Mouse (Mus musculus) myocyte (in vitro differentiated cells): Measurements from ENCODE around the gene Srd5a1. TPM values are rescaled to one million over a fixed set of nuclear protein-coding genes. Genes with fewer than 3 reads are reported as not detected.

Experiments
- H3K27me3 ChIP-seq: one replicate; pipeline ENCODE4 v1.6.1; 2011; ENCODE audit not compliant: control insufficient read depth, insufficient read depth, insufficient read length
- H3K36me3 ChIP-seq: one replicate; pipeline ENCODE4 v1.6.1; 2011; ENCODE audit not compliant: control insufficient read depth, insufficient read depth
- H3K4me2 ChIP-seq: one replicate; pipeline ENCODE4 v1.6.1; 2011; ENCODE audit warnings: low read depth, control low read depth
- H3K4me3 ChIP-seq: one replicate; pipeline ENCODE4 v1.5.1; 2011; ENCODE audit warnings: mild to moderate bottlenecking, control low read depth, moderate library complexity
- H3K79me2 ChIP-seq: one replicate; pipeline ENCODE4 v1.6.1; 2011; ENCODE audit not compliant: control insufficient read depth, insufficient read depth
- H3ac ChIP-seq: one replicate; pipeline ENCODE4 v1.6.1; 2011; ENCODE audit not compliant: control insufficient read depth, insufficient read length
- CEBPB ChIP-seq: IDR thresholded peaks from 2 replicates; pipeline ENCODE4 v1.6.1; 2011; ENCODE audit warnings: mild to moderate bottlenecking, moderate library complexity; ENCODE audit not compliant: poor library complexity, insufficient read depth, severe bottlenecking
- E2F4 ChIP-seq: IDR thresholded peaks from one replicate; pipeline ENCODE4 v1.6.1; 2011; ENCODE audit warnings: mild to moderate bottlenecking, control low read depth, moderate library complexity; ENCODE audit not compliant: insufficient read depth
- MAX ChIP-seq: IDR thresholded peaks from one replicate; pipeline ENCODE4 v1.6.1; 2011; ENCODE audit warnings: low read depth, mild to moderate bottlenecking, control low read depth
- MYOD1 ChIP-seq, 3 experiments: IDR thresholded peaks; one replicate each; pipeline ENCODE4 v1.6.1; 2011; ENCODE audit warnings: control low read depth in 2 of 3, low read depth in 2 of 3, mild to moderate bottlenecking in 2 of 3, moderate library complexity in 1 of 3; ENCODE audit not compliant: insufficient read length in 2 of 3, control insufficient read depth in 1 of 3
- MYOG ChIP-seq, 3 experiments: IDR thresholded peaks; one replicate each; pipeline ENCODE4 v1.6.1; 2011; ENCODE audit warnings: control low read depth in 2 of 3, low read depth in 2 of 3, mild to moderate bottlenecking in 2 of 3; ENCODE audit not compliant: insufficient read length in 2 of 3, control insufficient read depth in 1 of 3, insufficient read depth in 1 of 3
- POLR2A ChIP-seq: IDR thresholded peaks from one replicate; pipeline ENCODE4 v1.6.1; 2011; ENCODE audit warnings: low read depth, mild to moderate bottlenecking, control low read depth, moderate library complexity; ENCODE audit not compliant: insufficient read length
- POLR2AphosphoS2 ChIP-seq: IDR thresholded peaks from one replicate; pipeline ENCODE4 v1.6.1; 2011; ENCODE audit warnings: low read depth, control low read depth; ENCODE audit not compliant: insufficient read length
- REST ChIP-seq: IDR thresholded peaks from one replicate; pipeline ENCODE4 v1.6.1; 2011; ENCODE audit warnings: mild to moderate bottlenecking, control low read depth, moderate library complexity; ENCODE audit not compliant: insufficient read depth, insufficient read length
- SRF ChIP-seq: IDR thresholded peaks from one replicate; pipeline ENCODE4 v1.6.1; 2011; ENCODE audit warnings: low read depth; ENCODE audit not compliant: control insufficient read depth, insufficient read length
- TCF12 ChIP-seq: IDR thresholded peaks from one replicate; pipeline ENCODE4 v1.6.1; 2011; ENCODE audit warnings: mild to moderate bottlenecking, control low read depth; ENCODE audit not compliant: poor library complexity, insufficient read depth, severe bottlenecking
- TCF3 ChIP-seq: IDR thresholded peaks from one replicate; pipeline ENCODE4 v1.6.1; 2011; ENCODE audit warnings: low read depth, control low read depth; ENCODE audit not compliant: insufficient read length
- USF1 ChIP-seq: IDR thresholded peaks from one replicate; pipeline ENCODE4 v1.6.1; 2011; ENCODE audit warnings: low read depth, mild to moderate bottlenecking, control low read depth, moderate library complexity
- polyA plus RNA-seq: library from polyadenylated mRNA; unstranded; fragments of >200 nt; fragmentation: generic; extraction: Trizol; gene quantifications from one replicate; pipeline ENCODE4 v1.2.1, GENCODE M21; 2012; ENCODE audit warnings: missing spikeins

Srd5a1 gene
- polyA plus RNA-seq, 1 experiment: 2.7 TPM

GRCm38 (mm10) chr13:69644427-69645166 lies 33.4 kb upstream of the Srd5a1 start:
- TF ChIP-seq USF1 (no peak), SRF (no peak), TCF12 (no peak), POLR2A (no peak), E2F4 (no peak)
- Histone ChIP-seq H3K79me2 (no peaks in the 10 kb centered on the region), H3K4me3 (no peak overlapping the region), H3K27me3 (no peaks in the 10 kb centered on the region), H3K36me3 (no peaks in the 10 kb centered on the region), H3K4me2 (no peak overlapping the region), H3ac (no peak overlapping the region)

GRCm38 (mm10) chr13:69643937-69644336 lies 32.7 kb upstream of the Srd5a1 start:
- no peak for TF ChIP-seq POLR2A
- TF ChIP-seq REST: no peak
- TF ChIP-seq CEBPB: no peak
- TF ChIP-seq MYOD1 (IDR thresholded peaks at IDR 0.05; ENCODE audit: control insufficient read depth in 1 of 3, insufficient read length in 2 of 3, low read depth in 2 of 3): no peak
- TF ChIP-seq TCF3: no peak
- TF ChIP-seq MYOG (IDR thresholded peaks at IDR 0.05; ENCODE audit: control insufficient read depth in 1 of 3, insufficient read depth in 1 of 3, insufficient read length in 2 of 3, low read depth in 2 of 3): no peak
- Histone ChIP-seq H3K36me3 (no peaks in the 10 kb centered on the region), H3K4me2 (no peak overlapping the region), H3ac (no peak overlapping the region), H3K4me3 (no peak overlapping the region), H3K79me2 (no peaks in the 10 kb centered on the region), H3K27me3 (no peaks in the 10 kb centered on the region)

- TF ChIP-seq MYOD1 (IDR thresholded peaks at IDR 0.05; ENCODE audit: control insufficient read depth in 1 of 3, insufficient read length in 2 of 3, low read depth in 2 of 3) (no peak), E2F4 (no peak), POLR2AphosphoS2 (peak; percentile 58)
- H3ac ChIP-seq: no peak overlapping the region
- no peaks in the 10 kb centered on the region for H3K79me2 ChIP-seq
- no peak overlapping the region for H3K4me3 ChIP-seq
- H3K4me2 ChIP-seq: no peak overlapping the region
- H3K36me3 ChIP-seq: no peaks in the 10 kb centered on the region
- no peaks in the 10 kb centered on the region for H3K27me3 ChIP-seq
These were observed 31.5 kb upstream of the Srd5a1 start for GRCm38 (mm10) chr13:69642656-69643216.

- Histone ChIP-seq H3ac (no peak overlapping the region), H3K4me3 (no peak overlapping the region), H3K36me3 (no peaks in the 10 kb centered on the region), H3K27me3 (no peaks in the 10 kb centered on the region), H3K4me2 (no peak overlapping the region), H3K79me2 (no peaks in the 10 kb centered on the region)
- TF ChIP-seq POLR2AphosphoS2 (no peak), SRF (no peak), TCF3 (no peak), REST (no peak), MYOD1 (IDR thresholded peaks at IDR 0.05; ENCODE audit: control insufficient read depth in 1 of 3, insufficient read length in 2 of 3, low read depth in 2 of 3) (no peak), CEBPB (no peak), USF1 (no peak), TCF12 (no peak), E2F4 (no peak), MYOG (IDR thresholded peaks at IDR 0.05; ENCODE audit: control insufficient read depth in 1 of 3, insufficient read depth in 1 of 3, insufficient read length in 2 of 3, low read depth in 2 of 3) (no peak), MAX (no peak), POLR2A (no peak)
These were observed 29.8 kb upstream of the Srd5a1 start for GRCm38 (mm10) chr13:69641017-69641416.

- Histone ChIP-seq H3ac (no peak overlapping the region), H3K27me3 (no peaks in the 10 kb centered on the region), H3K36me3 (peaks cover 3% of the 10 kb centered on the region), H3K79me2 (no peaks in the 10 kb centered on the region), H3K4me2 (no peak overlapping the region), H3K4me3 (no peak overlapping the region)
- no peak for TF ChIP-seq SRF
- no peak for TF ChIP-seq POLR2A
- no peak for TF ChIP-seq MYOD1 (IDR thresholded peaks at IDR 0.05; ENCODE audit: control insufficient read depth in 1 of 3, insufficient read length in 2 of 3, low read depth in 2 of 3)
- TF ChIP-seq TCF12: no peak
- no peak for TF ChIP-seq REST
- no peak for TF ChIP-seq POLR2AphosphoS2
- TF ChIP-seq TCF3: no peak
- TF ChIP-seq USF1: no peak
These were observed 29.3 kb upstream of the Srd5a1 start for GRCm38 (mm10) chr13:69640541-69640940.
